Mouse (Mus musculus) urinary bladder, postnatal 10 days (tissue): ENCODE measurements around the gene Wnt16.
A peak's percentile ranks its signal among the peaks of the same experiment; 100 is the strongest.
"Not testable (repeated sequence)": the region's sequence is repeated elsewhere in the genome, so short reads cannot be mapped to it uniquely, and the experiment has no call there.

Experiments used
- DNase-seq: peaks from one replicate; pipeline ENCODE4 v3.0.0; 2022; ENCODE audit warnings: low spot score

The Wnt16 gene

DNA sequence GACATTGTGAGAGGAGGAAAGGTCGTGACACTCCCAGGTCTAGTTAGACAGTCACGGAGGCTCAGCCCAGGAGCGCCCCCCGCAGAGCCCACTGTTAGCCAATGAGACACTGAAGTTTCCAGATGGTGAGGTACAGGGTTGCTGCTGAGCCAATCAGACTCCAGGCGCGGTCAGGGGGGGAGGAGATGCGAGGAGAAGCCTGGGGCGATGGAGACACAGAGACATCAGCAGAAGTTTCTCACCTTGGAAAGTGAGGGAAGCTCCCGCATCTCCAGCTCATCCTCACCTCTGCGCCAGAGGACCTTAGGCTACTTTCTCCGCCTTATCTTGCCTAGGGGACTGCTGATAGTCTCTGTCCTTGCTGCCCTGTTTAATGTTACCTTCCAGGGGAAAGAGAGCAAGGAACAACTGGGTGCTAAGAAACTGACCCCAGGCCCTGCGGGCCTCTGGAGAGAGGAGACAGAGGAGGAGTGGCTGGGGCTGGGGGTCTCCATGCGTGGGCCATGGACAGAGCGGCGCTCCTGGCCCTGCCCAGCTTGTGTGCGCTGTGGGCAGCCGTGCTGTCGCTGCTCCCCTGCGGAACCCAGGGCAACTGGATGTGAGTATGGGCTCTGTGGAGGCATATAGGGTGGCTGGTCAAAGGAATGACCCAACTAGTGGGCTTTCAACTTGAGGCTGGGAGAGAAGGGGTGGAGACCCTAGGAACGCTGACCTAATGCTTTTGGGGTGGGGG is at the start of gene Wnt16:
Wnt16 (plus strand) TSS at position 224 of the 733 bp plus-strand sequence.
- DNase-seq = no peak

DNA sequence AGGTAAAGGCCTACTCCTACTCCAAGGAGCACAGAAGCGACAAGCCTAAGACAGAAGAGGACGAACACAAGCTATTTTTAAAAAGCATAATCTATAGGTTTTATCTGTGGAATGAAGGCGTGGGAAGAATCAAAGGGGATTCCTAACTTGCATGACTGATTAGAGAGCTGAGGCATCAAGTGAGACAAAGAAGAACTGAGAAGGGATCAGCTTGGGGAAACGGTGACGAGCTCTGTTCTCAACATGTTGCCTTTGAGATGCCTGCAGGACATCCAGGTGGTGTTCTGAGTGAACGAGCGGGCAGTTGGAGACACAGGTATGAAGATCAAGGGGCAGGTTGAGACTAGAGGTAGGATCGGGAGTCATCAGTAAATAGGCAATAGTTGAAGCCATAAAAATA is 44.7 kb upstream of the Wnt16 start:
- no peak for DNase-seq

DNA sequence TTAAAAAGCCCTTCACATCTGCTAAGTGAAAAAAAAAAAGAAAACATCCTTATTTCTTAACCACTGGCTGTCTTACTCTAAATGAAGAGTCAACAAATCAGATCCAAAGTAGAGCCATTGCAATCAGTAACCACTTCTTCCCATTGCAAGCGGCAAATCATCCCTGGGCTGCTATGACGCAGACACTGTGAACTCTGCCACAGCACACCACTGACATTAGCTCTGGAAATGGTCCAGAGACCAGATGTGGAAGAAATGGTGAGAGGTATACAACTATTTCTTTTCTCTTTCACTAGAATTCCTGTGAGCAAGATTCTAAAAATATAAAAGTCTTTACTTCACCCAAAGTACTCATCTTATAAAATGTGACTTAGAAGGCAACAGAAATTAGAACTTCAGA is 41.3 kb upstream of the Wnt16 start:
- no peak for DNase-seq

DNA sequence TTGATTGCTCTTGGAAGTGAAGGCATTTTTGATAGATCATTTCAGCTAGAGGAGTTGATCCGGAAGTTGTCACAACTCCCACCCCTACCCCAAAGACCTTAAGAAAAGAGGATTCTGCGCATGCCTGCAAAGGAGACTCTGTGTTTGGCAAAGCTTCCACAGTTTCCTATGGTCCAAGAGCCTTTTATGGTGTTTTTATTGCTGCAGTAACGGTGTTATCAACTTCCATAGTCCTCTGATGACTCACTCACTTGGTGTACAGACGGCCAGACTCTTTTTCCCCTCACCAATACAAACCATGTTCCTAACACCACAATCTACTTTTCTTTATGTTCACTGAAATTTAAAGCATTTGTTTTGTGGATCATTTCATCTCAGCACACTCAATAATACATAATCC is 29.2 kb upstream of the Wnt16 start:
- no peak for DNase-seq

DNA sequence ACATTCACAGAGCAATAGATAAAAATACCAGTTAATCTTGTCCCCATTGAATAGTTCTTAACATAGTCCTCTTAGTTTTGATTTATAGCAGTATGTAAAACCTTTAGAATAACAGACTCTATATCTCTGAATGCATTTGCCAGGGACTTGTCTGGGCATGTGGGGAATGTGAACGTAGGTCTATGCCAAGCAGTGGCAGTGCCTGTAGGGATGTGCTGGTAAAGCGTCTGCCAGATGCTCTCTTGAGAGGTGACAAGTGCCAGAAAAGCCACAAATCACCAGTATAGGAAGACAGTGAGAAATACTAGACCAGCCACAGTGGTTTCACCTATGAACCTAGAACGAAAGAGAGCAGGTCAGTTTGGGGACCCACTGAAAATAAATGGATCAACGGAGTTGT is 25.5 kb upstream of the Wnt16 start:
- DNase-seq = no peak

DNA sequence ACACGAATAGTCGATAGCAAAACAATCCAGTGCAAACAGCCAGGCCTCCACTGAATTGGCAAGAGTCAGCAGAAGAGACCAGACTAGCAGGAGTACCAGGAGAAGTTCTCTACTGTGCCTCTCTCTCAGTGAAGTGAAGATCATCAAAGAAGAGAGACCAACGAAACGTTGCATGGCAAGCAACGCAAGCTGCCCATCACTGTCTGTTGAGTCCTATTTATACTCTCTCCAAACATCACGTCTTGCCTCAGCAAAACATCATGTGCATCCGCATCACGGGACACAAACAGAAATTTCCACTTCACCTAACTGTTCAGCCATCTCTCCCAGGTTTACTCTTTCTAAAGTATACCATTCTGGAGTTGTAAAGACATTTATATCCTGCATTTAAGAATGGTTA is 23.9 kb upstream of the Wnt16 start:
- DNase-seq = not testable (repeated sequence)

DNA sequence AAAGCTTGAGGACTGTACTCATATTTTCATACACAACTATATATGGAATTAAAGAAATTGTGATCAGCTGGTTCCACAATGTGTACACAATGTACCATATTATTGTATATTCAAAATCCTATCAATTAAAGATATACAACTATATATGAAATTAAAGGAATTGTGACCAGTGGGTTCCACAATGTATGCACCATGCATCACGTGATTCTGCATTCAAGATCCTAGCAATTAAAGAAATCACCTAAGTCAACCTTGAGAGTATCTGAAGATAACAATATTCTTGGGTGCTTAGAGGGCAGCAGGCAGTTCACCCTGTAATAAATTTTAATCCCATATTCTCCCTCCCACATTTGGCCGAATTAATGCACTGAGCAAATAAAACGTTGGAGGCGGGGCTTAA is 22.0 kb upstream of the Wnt16 start:
- no peak for DNase-seq

DNA sequence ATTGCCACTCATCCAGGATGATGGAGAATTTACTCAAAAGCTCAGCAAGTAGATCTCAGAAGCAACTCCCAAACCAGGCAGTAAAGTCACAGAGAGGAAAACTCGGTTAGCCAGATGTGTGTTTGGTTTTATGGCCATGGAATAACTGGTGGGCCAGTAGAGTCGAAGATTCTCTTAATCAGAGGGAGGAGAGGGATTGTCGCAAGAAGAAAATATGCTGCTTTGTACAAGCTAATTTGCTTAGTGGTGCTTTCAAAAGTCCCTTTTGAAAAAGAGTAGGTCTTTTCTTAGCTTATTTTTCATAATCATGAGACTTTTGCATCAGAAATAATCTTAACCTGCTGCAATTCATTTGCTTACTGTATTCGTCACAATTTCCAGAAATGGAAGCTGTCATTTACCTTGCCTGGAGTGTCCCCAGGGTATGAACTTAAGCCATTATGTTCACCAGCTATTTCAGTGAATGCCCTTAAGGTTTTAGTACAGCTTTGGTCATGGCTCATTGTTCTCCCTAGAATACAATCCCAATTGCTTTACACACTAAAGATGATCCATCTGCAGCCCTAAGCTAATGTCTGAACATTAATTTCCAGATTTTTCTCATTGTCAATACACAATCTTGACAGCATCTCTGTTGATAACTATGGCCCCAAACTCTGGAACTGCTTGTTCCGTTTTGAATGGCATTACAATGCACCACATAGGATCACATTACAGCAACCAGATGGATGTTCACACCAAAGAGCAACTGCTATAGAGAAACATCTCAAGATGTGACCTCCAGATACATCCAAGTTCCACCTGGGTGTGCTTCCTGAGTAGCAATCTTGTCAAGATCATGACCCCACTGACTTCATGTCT is 20.0 kb upstream of the Wnt16 start:
- DNase-seq = no peak

DNA sequence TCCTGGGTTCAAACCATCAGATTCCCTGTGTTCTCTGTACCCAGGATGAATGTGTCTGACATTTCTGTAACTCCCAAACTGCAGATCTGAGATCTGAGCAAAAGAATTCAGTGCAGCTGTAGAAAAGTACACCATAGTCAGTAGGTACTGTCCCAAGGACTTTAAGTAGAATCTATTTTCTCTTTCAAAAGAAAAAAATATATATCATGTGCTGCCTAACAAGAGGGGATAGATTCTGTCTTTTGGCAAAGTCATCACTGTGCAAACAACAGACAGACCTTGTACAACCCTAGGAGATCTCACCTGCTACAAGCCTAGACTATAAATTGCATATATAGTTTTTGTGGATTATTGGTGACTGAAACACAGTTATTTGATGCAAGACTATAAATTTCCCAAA is 19.4 kb upstream of the Wnt16 start:
- no peak for DNase-seq

DNA sequence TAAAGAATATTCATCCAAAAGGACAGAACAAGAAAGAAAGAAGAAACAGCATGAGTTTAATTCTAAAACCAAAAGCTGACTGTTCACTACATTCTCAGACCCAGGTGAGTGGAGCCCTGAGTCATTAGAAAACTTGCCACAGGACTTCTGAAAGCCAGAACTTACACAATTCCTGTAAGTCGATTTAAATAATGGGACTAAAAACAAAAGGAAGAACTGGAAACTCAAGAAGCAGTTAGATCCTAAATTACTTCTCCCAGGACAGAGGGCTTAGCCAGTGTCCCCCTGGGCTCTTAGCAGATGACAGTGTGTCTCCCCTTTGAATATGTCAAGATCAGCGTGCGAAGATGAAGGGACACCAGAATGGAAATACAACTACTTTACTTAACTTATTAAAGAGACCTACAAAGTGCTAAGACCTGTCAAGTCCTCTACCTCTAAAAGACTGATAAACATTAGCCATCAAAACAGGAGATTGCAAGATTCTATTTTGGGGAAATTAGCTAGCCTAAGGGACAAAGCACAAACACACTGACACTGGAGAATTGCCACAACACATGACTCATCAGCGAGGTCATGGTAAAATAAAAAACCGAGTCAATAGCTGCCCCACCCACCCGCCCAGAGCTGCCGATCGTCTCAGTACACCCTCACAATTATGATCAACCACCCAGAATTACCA is 18.0 kb upstream of the Wnt16 start:
- DNase-seq = no peak

DNA sequence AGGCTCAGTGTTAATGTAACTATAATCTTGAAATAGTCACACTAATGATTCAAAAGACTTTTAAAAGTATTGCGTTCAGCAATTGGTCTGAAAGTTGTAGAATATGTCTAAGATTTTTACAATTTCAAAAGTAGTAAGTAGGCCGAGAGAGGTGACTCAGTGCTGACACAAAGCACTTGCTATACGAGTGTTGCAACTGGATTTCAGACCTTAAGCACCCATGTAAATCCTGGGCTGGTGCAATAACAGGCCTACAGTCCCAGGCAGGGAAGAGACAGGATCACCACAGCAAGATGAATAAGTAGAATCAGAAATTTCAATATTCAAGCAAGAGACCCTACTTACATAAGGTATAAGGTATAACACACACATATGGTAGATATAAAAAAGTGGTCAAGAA is 10.1 kb upstream of the Wnt16 start:
- DNase-seq = no peak

DNA sequence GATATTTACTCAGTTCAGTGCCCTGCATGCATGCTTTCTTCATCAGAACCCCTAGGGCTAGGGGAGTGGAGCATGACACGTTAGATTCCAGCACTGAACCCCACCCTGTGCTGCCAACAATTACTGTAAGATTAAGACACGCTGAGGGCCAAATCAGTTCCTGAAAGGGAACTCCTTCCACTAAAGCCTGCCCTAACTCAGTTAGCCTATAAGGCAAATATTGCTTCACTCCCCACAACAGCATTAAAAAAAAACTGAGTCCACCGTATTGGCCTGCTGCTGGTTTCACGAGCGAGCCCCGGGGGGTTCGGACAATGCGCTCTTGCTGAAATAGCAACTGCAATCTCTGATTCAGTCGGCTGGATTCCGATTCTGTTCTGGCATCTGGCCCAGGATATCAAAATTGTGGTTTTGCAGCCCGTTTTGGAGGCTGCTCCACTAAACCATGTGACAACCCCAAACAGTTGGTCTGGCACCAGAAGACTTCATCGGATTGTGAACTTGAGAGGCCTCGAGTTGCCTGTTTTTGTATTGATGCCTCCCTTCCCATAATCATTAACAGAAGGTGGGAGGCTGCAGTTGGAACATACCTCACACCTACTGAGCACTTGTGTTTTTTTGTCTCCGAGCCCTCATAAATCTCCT is 7.7 kb upstream of the Wnt16 start:
- no peak for DNase-seq

DNA sequence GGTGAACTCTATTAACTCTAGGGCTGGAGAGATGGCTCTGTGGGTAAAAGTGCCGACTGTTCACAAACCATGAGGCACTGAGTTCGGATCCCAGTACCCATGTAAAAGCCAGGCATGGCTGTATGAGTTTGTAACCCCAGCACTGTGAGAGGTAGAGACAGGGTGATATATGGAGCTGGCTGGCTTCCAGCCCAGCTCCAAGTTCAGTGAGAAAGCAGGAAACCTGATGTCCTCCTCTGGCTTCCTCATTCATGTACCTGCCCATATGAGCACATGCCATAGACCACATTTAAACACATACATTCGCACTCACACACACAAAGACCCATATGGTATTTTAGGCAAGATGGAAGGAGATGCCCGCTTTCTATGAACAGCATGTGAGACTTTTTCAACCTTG is 5.6 kb upstream of the Wnt16 start:
- DNase-seq = no peak

DNA sequence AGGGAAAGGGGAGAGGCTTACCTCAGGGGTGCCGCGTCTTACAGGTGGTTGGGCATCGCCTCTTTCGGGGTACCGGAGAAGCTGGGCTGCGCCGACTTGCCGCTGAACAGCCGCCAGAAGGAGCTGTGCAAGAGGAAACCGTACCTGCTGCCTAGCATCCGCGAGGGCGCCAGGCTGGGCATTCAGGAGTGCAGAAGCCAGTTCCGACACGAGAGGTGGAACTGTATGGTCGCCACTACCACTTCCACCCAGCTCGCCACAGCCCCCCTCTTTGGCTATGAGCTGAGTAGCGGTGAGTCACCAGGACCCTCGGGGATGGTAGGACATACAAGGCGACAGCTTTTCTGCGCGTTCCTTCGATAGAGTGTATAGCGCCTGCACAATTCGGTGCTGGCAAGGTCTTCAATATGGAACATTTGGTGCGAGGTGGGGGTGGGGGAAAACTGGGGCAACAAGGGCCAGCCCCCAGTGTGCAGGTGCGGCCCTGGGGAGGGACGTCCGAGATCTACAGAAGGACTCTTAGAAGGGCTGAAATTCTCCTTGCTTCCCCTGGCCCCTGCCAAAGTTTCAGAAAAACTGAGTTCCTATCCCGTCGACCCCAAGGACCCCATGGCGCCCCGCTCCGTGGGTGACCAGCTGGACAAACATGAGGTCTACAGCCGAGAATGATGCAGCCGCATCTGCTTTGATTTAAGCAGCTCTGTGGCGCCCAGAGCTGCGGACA is 872 bp downstream of the Wnt16 start:
- DNase-seq = no peak

DNA sequence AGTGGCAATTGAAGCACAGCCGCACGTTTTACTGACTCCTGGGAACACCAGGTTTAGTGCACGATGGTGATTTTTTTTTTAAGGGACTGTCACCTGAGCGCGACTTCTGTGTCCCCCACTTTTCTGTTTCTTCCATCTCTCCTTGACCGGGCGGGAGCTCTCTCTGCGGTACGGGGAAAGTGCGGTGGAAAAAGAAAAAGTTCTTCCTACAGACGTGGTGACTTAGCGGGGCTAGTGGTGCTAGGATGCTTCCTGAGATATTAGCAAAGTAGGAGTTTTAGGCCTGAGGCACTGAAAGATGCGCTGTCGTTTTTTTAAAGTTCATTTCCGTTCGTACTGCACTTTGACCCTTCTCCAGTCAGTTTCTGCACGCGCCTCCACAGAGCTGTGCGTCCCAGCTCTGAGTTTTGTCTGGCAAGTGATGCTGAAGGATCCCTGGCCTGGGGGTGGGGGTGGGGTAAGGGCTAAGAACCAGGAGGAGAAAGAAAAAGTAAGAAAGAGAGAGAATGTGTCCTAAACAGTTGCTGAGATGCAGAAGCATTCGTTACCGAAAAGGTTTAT is 1.5 kb downstream of the Wnt16 start:
- no peak for DNase-seq

DNA sequence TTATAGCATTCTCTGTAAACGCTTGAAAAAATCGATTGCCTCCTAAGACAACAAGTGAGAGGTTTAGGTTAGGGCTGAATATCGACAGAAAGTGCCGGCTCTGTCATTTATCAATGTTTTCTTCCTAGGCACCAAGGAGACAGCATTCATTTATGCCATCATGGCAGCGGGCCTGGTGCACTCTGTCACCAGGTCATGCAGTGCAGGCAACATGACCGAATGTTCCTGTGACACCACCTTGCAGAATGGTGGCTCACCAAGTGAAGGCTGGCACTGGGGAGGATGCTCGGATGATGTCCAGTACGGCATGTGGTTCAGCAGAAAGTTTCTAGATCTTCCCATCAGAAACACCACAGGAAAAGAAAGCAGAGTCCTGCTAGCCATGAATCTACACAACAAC is 2.8 kb downstream of the Wnt16 start:
- DNase-seq = no peak

DNA sequence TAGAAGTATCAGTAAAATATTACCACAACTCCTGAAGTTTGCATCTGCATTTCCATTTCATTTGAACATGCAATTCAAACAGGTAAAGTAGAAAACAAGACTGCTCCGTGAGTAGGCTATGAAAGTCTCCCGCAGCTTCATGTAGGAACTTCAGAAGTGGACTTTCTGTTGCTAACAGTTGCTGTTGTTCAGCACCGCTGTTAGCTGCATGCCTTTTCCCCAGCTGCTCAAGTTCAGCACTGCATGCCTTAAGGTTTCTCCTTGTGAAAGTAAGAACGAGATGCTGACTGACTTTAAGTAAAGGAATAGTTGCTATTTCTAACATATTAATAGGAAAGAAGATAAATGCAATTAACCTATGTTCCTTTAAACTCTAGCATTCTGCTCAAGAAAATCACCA is 4.0 kb downstream of the Wnt16 start:
- DNase-seq = no peak

DNA sequence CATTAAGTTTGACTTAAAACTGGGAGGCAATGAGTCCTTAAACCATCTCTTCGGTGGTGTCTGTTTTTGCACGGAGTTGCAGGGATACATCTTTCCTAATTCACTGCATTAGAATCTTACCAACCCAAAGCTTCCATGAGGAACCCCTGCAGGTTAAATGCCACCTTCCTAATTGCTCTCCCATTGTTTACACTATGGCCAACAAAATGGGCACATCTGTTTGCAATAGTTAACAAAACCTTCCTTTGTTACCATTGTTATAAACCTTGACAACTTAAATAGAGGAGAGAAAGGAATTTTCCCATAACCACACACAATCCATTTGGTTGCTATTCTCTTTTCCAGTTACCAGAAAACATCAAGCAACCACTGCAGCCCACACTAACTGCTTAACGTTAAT is 5.9 kb downstream of the Wnt16 start:
- no peak for DNase-seq

DNA sequence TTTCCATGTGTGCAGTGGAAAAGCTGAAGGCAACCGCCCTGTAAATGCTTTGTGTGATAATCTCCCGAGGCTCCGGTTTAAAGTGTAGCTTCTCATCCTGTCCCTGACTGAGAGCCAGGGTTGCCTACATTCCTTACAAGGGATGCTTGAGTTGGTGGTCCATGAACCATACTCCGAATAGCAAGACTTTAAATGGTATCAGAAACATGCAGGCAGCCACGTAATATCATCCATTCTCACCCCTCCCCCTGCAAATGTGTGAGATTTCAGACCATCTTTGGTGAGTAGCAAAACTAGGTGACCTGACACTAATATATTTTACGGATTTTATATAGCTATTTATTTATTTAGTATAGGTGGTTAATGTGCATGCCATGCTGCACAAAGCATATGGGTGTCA is 9.0 kb downstream of the Wnt16 start:
- DNase-seq = no peak

DNA sequence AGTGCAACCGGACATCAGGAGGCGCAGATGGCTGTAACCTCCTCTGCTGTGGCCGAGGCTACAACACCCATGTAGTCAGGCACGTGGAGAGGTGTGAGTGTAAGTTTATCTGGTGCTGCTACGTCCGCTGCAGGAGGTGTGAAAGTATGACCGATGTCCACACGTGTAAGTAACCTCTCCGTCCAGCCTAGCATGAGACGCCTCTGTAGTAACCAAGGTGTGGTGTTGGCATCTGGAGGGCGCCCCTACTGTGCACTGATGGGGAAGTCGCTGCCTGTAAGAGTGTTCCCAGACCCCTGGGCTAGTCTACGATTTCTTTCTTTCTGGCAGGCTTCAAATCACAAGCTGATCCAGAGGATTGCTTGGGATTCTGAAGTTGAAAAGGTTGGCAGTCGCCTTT is 10.0 kb downstream of the Wnt16 start:
- no peak for DNase-seq

DNA sequence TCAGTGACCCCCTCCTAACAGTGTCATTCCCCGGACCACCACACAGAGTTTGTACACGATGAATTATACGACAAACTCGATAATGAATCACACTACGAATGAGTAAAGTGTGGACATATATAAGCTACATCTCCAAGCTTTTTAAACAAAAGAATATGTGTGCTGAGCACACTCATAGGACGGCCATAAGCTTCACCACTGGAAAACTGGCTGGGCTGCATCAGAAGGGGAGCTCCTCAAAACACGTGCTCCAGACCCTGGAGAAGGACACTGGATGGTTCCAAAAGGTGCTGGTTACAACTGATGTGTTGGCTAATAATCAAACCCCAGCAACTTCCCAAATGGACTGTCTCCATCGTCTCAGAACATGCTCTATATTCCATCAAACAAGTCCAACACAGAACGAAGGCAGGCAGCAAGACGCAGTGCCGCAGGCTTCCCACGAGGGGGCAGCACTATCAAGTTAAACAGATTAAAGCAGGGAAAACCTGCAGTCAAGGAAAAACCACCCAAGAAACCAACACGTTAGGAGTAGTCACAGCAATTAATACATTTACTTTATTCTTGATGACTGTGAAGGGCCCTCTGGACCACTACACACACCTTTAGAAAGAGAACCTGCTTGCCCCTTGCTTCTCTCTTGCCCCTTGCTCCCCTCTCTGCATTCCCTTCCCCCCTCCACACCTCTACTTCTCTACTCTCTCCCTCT is 37.5 kb downstream of the Wnt16 start:
- peak; percentile 29 for DNase-seq
